Mouse (Mus musculus) stomach, embryonic 16.5 days (tissue): Measurements from ENCODE around the gene Clec2i. TPM values are rescaled to one million over a fixed set of nuclear protein-coding genes. Genes with fewer than 3 reads are reported as not detected.
A peak's percentile ranks its signal among the peaks of the same experiment; 100 is the strongest.

Experiments used
- ATAC-seq: fragments of 200-750 bp; cut with Nextera tagmentation; 2 replicates; pipeline ENCODE4 v1.8.0; 2017; ENCODE audit warnings: moderate number of reproducible peaks, moderate TSS enrichment; ENCODE audit not compliant: insufficient read depth, low FRiP score
- H3K27ac ChIP-seq: fragments of 300-500 bp; sonication (generic); 2 replicates; pipeline ENCODE4 v1.5.1; 2014; ENCODE audit warnings: low read length
- H3K27me3 ChIP-seq: fragments of 300-500 bp; sonication (generic); 2 replicates; pipeline ENCODE4 v1.6.1; 2014; ENCODE audit warnings: low read length, control low read depth, mixed read lengths; ENCODE audit not compliant: control insufficient read depth, insufficient read depth
- H3K36me3 ChIP-seq: fragments of 300-500 bp; sonication (generic); 2 replicates; pipeline ENCODE4 v1.6.1; 2014; ENCODE audit warnings: low read length; ENCODE audit not compliant: control insufficient read depth, insufficient read depth
- H3K4me1 ChIP-seq: fragments of 300-500 bp; sonication (generic); 2 replicates; pipeline ENCODE4 v1.6.1; 2014; ENCODE audit warnings: low read length, control low read depth, mixed read lengths; ENCODE audit not compliant: control insufficient read depth, insufficient read depth
- H3K4me2 ChIP-seq: fragments of 300-500 bp; sonication (generic); 2 replicates; pipeline ENCODE4 v1.6.1; 2014; ENCODE audit warnings: low read depth, low read length, mixed read lengths
- H3K4me3 ChIP-seq: fragments of 300-500 bp; sonication (generic); replicated peaks from 2 replicates; pipeline ENCODE4 v1.5.1; 2014; ENCODE audit warnings: mild to moderate bottlenecking, low read length
- H3K9ac ChIP-seq: fragments of 300-500 bp; sonication (generic); 2 replicates; pipeline ENCODE4 v1.6.1; 2014; ENCODE audit warnings: low read length
- H3K9me3 ChIP-seq: fragments of 300-500 bp; sonication (generic); replicated peaks from 2 replicates; pipeline ENCODE4 v1.6.1; 2016; ENCODE audit warnings: low read length, control low read depth; ENCODE audit not compliant: control insufficient read depth
- WGBS: fragments of 180-500 bp; shearing (Covaris S2); extraction: QIAGEN DNeasy Blood & Tissue Kit; methylation state at CpG from one replicate; pipeline ENCODE4 v1.1.7; 2014; 5-methylcytosine and 5-hydroxymethylcytosine counted together
- polyA plus RNA-seq: library from polyadenylated mRNA; unstranded; fragments of >200 nt; fragmentation: Nextera tagmentation; extraction: Ambion mirVana; gene quantifications from 2 replicates; pipeline ENCODE4 v1.2.1, GENCODE M21; 2015

Clec2i gene
- polyA plus RNA-seq, 1 experiment from 2014 or later = 0.25 TPM

GRCm38 (mm10) chr6:128843479-128843992 is 43.9 kb upstream of the Clec2i start:
- Histone ChIP-seq H3K27me3 (no peaks in the 10 kb centered on the region), H3K9ac (peak overlapping the region; percentile 84), H3K27ac (peak overlapping the region; percentile 98), H3K9me3 (no peaks in the 10 kb centered on the region), H3K4me2 (peak overlapping the region; percentile 77), H3K36me3 (no peaks in the 10 kb centered on the region), H3K4me3 (peak overlapping the region; percentile 73), H3K4me1 (peaks cover 16% of the 10 kb centered on the region; the same call in 1 of the 2 replicates)
- WGBS = under 1% methylated on average over 22 of the region's 22 CpGs
- peak; percentile 15 for ATAC-seq

- Histone ChIP-seq H3K9me3 (no peaks in the 10 kb centered on the region), H3K9ac (peak overlapping the region; percentile 33; the same call in 1 of the 2 replicates), H3K27me3 (no peaks in the 10 kb centered on the region), H3K27ac (peak overlapping the region; percentile 98), H3K4me3 (peak overlapping the region; percentile 73), H3K4me1 (peaks cover 16% of the 10 kb centered on the region; the same call in 1 of the 2 replicates), H3K36me3 (no peaks in the 10 kb centered on the region), H3K4me2 (peak overlapping the region; percentile 77)
- WGBS = 26% methylated on average over 8 of the region's 8 CpGs
- no peak for ATAC-seq
These were observed 43.3 kb upstream of the Clec2i start for GRCm38 (mm10) chr6:128844131-128844530.

- peaks cover 16% of the 10 kb centered on the region; the same call in 1 of the 2 replicates for H3K4me1 ChIP-seq
- ATAC-seq = no peak
- no peaks in the 10 kb centered on the region for H3K27me3 ChIP-seq
- 81% methylated on average over 5 of the region's 5 CpGs for WGBS
- no peaks in the 10 kb centered on the region for H3K36me3 ChIP-seq
- no peak overlapping the region for H3K4me3 ChIP-seq
- H3K27ac ChIP-seq = peak overlapping the region; percentile 98; the same call in 1 of the 2 replicates
- no peak overlapping the region for H3K4me2 ChIP-seq
- no peaks in the 10 kb centered on the region for H3K9me3 ChIP-seq
- no peak overlapping the region for H3K9ac ChIP-seq
These were observed 42.8 kb upstream of the Clec2i start for GRCm38 (mm10) chr6:128844586-128845080.

- WGBS = 44% methylated on average over 7 of the region's 7 CpGs
- Histone ChIP-seq H3K9me3 (no peaks in the 10 kb centered on the region), H3K9ac (no peak overlapping the region), H3K4me2 (no peak overlapping the region), H3K4me1 (peaks cover 16% of the 10 kb centered on the region; the same call in 1 of the 2 replicates), H3K4me3 (no peak overlapping the region), H3K27ac (no peak overlapping the region), H3K27me3 (no peaks in the 10 kb centered on the region), H3K36me3 (no peaks in the 10 kb centered on the region)
- no peak for ATAC-seq
These were observed 41.9 kb upstream of the Clec2i start for GRCm38 (mm10) chr6:128845319-128845979.

GRCm38 (mm10) chr6:128845998-128846542 is 41.3 kb upstream of the Clec2i start:
- WGBS = 76% methylated on average over 6 of the region's 9 CpGs

GRCm38 (mm10) chr6:128847401-128847800 is 40.0 kb upstream of the Clec2i start:
- 89% methylated on average over 4 of the region's 4 CpGs for WGBS
- Histone ChIP-seq H3K27me3 (no peaks in the 10 kb centered on the region), H3K4me2 (no peak overlapping the region), H3K4me1 (peaks cover 7% of the 10 kb centered on the region; the same call in 1 of the 2 replicates), H3K9me3 (no peaks in the 10 kb centered on the region), H3K9ac (no peak overlapping the region), H3K27ac (no peak overlapping the region), H3K36me3 (no peaks in the 10 kb centered on the region), H3K4me3 (no peak overlapping the region)
- no peak for ATAC-seq

More at GRCm38 (mm10) chr6:128845998-128846542, 41.3 kb upstream of the Clec2i start:
- Histone ChIP-seq H3K36me3 (no peaks in the 10 kb centered on the region), H3K27me3 (no peaks in the 10 kb centered on the region), H3K27ac (no peak overlapping the region), H3K4me1 (peaks cover 16% of the 10 kb centered on the region; the same call in 1 of the 2 replicates), H3K4me2 (no peak overlapping the region), H3K9me3 (no peaks in the 10 kb centered on the region), H3K9ac (no peak overlapping the region), H3K4me3 (no peak overlapping the region)
- no peak for ATAC-seq

- H3K4me3 ChIP-seq = no peak overlapping the region
- no peak for ATAC-seq
- 0 out of 2 replicates have a peak, but pooled peaks cover 2% of the 10 kb centered on the region for H3K4me1 ChIP-seq
- H3K9me3 ChIP-seq = no peaks in the 10 kb centered on the region
- no peak overlapping the region for H3K27ac ChIP-seq
- H3K36me3 ChIP-seq = no peaks in the 10 kb centered on the region
- no peaks in the 10 kb centered on the region for H3K27me3 ChIP-seq
- no peak overlapping the region for H3K4me2 ChIP-seq
- no peak overlapping the region for H3K9ac ChIP-seq
- 50% methylated on average over 2 of the region's 2 CpGs for WGBS
These were observed 37.5 kb upstream of the Clec2i start for GRCm38 (mm10) chr6:128849902-128850301.

GRCm38 (mm10) chr6:128850671-128851070 is 36.7 kb upstream of the Clec2i start:
- no peak overlapping the region for H3K4me3 ChIP-seq
- 0 out of 2 replicates have a peak, but pooled peaks cover 2% of the 10 kb centered on the region for H3K4me1 ChIP-seq
- no peak for ATAC-seq
- no peaks in the 10 kb centered on the region for H3K36me3 ChIP-seq
- 30% methylated on average over 2 of the region's 2 CpGs for WGBS
- H3K9ac ChIP-seq = no peak overlapping the region
- H3K27me3 ChIP-seq = no peaks in the 10 kb centered on the region
- no peak overlapping the region; the same call in 1 of the 2 replicates for H3K27ac ChIP-seq
- no peaks in the 10 kb centered on the region for H3K9me3 ChIP-seq
- H3K4me2 ChIP-seq = no peak overlapping the region

GRCm38 (mm10) chr6:128851151-128851550 is 36.2 kb upstream of the Clec2i start:
- Histone ChIP-seq H3K4me2 (no peak overlapping the region), H3K4me3 (no peak overlapping the region), H3K27ac (no peak overlapping the region), H3K27me3 (no peaks in the 10 kb centered on the region), H3K36me3 (no peaks in the 10 kb centered on the region), H3K4me1 (peaks cover 5% of the 10 kb centered on the region; the same call in 1 of the 2 replicates), H3K9ac (no peak overlapping the region), H3K9me3 (no peaks in the 10 kb centered on the region)
- no peak for ATAC-seq
- WGBS = 75% methylated on average over 2 of the region's 2 CpGs
